Mouse (Mus musculus): Measurements from ENCODE around the gene Bcl2l12. TPM values are rescaled to one million over a fixed set of nuclear protein-coding genes. Genes with fewer than 3 reads are reported as not detected.

The Bcl2l12 gene
- total RNA-seq, 2 experiments from 2014 or later, result 25.9 to 26.2 TPM

DNA sequence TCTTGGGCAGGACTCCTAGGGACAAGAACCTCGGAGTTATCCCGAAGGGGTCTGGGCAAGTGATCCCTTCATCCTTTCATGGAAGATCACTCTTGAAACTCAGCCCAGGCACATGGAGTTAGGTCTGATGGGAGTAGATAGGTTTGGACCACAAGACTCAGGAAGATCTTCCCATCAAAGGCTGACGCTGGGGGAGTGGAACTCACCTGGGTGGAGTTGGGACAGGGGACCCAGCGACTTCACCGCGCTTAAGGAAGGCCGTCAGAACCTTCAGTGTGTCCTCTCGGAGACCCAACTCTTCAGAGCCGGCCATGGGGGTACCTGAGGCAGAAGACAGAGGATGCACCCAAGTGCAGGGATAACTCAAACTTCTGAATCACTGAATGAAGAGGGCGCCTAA lies 1.8 kb downstream of the Bcl2l12 start:
- ATAC-seq (replicated peaks; ENCODE audit: poor library complexity), result no peak

- ATAC-seq (replicated peaks; ENCODE audit: poor library complexity), result peak; percentile 3; the same call in 1 of the 2 replicates
Measured at GRCm38 (mm10) chr7:44986879-44987718, 11.4 kb downstream of the Bcl2l12 start.

DNA sequence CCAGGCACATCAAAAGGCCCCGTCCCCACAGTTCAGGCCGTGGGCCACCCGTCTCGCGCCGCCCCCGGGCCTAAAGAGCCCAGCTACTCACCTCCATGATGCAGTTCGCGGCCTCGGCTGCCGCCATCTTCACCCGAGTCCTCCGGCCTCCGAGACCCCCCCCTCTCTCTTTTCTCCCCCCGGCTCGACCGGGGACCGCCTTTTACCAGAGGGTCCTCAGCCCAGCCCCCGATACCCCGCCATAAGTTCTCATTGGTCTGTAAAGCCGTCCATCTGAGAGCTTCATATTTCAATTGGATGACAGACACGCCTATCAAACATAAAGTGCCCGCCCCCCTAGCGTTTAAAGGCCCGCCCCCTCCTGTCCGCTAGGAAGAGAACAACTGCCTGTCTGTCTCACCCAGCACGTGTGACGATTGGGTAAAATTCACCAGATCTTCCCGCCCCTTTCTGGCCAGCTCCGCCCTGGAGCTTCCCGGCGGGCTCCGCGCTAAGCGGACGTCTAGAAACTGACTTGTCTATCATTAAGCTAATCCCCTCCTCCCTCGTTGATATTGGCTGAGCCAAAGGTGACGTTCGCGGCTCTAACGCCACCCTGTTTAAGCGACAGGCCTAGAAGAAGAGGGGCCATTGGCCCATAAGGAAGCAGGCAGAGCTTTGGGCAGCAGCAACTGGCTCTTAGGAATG lies 12.2 kb downstream of the Bcl2l12 start, which contains the start of gene Prmt1:
Gene Prmt1 (minus strand): TSS at position 377 of the 687 bp plus-strand sequence.
- ATAC-seq (replicated peaks; ENCODE audit: poor library complexity), result peak; percentile 79

GRCm38 (mm10) chr7:44985595-44986191 lies 12.8 kb downstream of the Bcl2l12 start:
- peak; percentile 16 for ATAC-seq (replicated peaks; ENCODE audit: poor library complexity)

- ATAC-seq (replicated peaks; ENCODE audit: poor library complexity), result no peak
Measured at GRCm38 (mm10) chr7:44984833-44985164, 13.7 kb downstream of the Bcl2l12 start.

DNA sequence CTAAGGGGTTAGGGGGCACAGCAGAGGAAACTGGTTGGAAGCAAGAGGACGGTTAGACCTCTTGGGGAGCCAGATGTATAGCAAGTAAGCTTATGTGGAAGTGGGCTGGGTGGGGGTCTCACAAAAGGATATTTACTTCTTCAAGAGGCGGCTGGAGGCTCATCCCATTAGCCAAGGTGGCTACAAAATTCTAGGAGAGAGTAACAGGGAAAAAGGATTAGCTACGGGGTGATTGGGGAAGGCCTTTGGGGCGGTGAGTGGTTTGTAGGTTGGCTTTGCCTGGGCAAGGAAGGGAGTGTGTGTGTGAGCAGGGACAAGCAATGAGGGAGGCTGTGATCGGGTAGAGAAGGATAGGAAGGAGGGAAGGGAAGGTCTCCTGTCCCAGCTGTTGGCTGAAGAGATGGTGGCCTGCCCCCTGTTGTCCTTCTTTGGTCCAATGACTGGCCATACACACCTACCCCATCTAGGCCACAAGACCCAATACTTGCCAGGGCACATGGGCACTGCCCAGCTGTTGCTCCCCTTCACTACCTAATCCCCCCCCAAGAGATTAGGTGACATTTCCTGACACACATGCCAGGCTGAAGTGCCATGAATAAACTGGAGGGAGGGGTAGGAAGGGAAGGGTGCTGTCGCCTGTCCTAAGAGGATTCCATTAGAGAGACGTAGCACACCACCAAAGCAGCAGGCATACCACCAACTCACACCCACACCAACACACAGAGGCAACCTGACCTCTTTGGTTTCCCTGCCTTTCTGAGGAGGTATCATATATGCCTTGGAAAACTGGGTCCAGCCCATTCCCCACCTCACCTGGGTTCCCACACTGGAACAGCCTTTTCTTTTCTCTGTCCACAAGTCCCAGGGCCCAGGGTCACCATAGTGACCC lies 14.3 kb downstream of the Bcl2l12 start:
- ATAC-seq (replicated peaks; ENCODE audit: poor library complexity), result no peak

- peak; percentile 38 for ATAC-seq (replicated peaks; ENCODE audit: poor library complexity)
Measured at GRCm38 (mm10) chr7:44983085-44983484, 15.4 kb downstream of the Bcl2l12 start.

DNA sequence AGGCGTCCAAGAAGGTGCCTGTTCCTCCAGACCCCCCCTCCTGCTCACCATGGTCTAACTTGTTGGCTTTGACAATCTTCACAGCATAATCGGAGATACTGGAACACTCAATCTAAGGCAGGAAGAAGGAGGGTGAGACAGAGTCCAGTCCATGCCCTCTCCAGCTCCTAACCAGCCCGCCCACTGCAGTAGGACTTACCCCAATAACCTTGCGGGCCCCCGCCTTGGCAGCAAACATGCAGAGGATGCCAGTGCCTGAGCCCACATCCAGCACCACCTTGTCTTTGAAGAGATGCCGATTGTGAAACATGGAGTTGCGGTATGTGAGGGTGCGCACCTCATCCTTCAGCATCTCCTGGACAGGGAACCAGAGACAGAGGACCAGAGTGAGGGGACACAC lies 17.0 kb downstream of the Bcl2l12 start:
- ATAC-seq (replicated peaks; ENCODE audit: poor library complexity), result no peak

DNA sequence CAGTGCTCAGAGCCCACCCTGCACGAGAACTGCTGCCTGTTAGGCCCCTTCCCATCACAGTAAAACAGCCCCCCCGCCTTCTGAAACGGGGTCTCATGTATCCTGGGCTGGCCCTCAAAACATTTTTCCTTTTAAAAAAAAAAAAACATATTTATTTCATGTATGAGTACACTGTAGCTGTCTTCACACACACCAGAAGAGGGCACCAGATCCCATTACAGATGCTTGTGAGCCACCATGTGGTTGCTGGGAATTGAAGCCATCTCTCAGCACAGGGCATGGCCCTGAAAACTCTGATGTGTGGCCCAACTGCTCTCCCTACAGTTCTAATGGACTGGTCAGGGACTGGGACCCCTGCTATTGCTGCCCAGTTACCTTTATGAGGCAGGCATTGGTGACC lies 20.2 kb downstream of the Bcl2l12 start:
- no peak for ATAC-seq (replicated peaks; ENCODE audit: poor library complexity)

- no peak for ATAC-seq (replicated peaks; ENCODE audit: poor library complexity)
Measured at GRCm38 (mm10) chr7:44975117-44975419, 23.4 kb downstream of the Bcl2l12 start.

GRCm38 (mm10) chr7:44974383-44975116 lies 24.0 kb downstream of the Bcl2l12 start, which contains the start of gene Cpt1c:
TSS of gene Cpt1c (minus strand) at chr7:44974851.
- ATAC-seq (replicated peaks; ENCODE audit: poor library complexity), result peak; percentile 84

- ATAC-seq (replicated peaks; ENCODE audit: poor library complexity), result no peak
Measured at GRCm38 (mm10) chr7:44973415-44974130, 24.9 kb downstream of the Bcl2l12 start.

- ATAC-seq (replicated peaks; ENCODE audit: poor library complexity), result no peak
Measured at GRCm38 (mm10) chr7:44971142-44971541, 27.4 kb downstream of the Bcl2l12 start.

- ATAC-seq (replicated peaks; ENCODE audit: poor library complexity), result peak; percentile 72
Measured at GRCm38 (mm10) chr7:44970231-44970691, 28.3 kb downstream of the Bcl2l12 start.

- no peak for ATAC-seq (replicated peaks; ENCODE audit: poor library complexity)
Measured at GRCm38 (mm10) chr7:44966638-44967037, 31.9 kb downstream of the Bcl2l12 start.

- ATAC-seq (replicated peaks; ENCODE audit: poor library complexity), result no peak
Measured at GRCm38 (mm10) chr7:44965975-44966374, 32.5 kb downstream of the Bcl2l12 start.

DNA sequence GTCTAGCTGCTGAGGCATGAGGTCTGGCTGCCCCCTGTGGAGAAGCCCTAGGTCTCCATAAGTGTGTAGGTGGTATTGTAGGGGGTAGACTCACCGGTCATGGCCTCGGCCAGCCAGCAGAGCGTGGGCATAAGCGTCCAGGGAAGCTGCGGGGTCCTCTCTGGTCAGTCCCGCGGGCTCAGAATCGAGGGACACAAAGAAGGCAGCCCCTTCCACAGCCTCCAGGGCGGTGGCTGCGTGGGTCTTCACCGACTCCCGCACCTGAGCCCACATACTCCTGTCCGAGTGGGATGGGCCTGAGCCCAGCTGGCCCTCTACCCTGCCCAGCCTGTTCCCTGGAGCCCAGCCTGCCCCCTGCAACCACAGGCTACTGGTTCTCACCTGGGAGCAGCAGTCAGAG lies 33.5 kb downstream of the Bcl2l12 start:
- no peak for ATAC-seq (replicated peaks; ENCODE audit: poor library complexity)

DNA sequence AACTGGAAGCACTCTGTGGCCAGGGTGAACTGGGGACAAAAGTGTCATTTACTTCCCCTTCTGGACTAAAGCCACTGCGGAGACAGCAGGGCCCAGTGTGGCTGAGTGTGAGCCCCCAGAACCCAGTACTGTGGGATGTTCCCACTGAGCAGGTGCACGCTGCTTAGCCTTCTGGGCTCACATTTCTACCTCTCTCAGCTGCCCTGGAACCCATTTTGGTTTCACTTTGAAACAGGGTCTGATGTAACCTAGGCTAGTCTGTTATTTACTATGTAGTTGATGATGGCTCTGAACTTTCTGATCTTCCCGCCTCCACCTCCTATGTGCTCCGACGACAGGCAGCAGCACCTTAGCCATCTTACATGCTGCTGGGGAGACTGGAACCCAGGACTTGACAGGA lies 35.7 kb downstream of the Bcl2l12 start:
- 0 out of 2 replicates have a peak, but pooled peaks have one; percentile 14 for ATAC-seq (replicated peaks; ENCODE audit: poor library complexity)

GRCm38 (mm10) chr7:44962337-44962736 lies 36.2 kb downstream of the Bcl2l12 start:
- ATAC-seq (replicated peaks; ENCODE audit: poor library complexity), result no peak
